1 mouse cellular context compared by ENCODE assay signal in the genomic region with DNA sequence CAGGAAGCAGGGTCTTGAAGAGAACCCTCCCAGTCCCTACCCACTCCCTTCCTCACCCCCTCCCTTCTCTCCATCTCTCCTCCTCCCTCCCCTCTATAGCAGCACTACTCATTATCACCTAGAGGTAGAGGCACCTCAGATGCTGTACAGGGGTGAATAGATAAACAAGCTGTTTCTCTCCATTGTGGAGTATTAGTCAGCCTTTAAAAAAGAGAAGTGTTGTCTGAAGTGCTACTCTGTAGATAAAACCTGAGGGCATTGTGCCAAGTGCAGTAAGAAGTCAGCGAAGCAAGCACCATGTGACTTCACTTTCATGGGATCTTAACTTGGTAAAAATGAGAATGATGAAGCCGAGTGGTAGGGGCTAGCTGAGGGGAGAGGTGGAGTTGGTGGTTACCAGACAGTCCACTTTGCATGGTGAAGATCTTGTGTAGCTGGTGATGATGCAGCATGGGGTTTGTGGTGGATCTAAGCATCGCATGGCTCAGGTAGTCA.
TF ChIP-seq lines count a peak whose summit lies in the region.

No protein-coding gene starts in this region.

TF ChIP-seq in MEL, 35 proteins besides CTCF, POLR2A, EP300 and RAD21 (continued from another document):
- TF ChIP-seq NRF1 (IDR thresholded peaks at IDR 0.05; ENCODE audit: insufficient read depth, low read depth, low read length, poor library complexity, severe bottlenecking) (no peak), TAL1 (IDR thresholded peaks at IDR 0.05; ENCODE audit: low read length) (peak; percentile 88), POLR2AphosphoS2 (IDR thresholded peaks at IDR 0.05; ENCODE audit: low read length) (no peak), ETS1 (IDR thresholded peaks at IDR 0.05; ENCODE audit: low read depth, low read length) (peak; percentile 96)
